Mouse (Mus musculus) thymus, adult 2 months (tissue): ENCODE measurements around the gene Gm7849.
"Not testable (repeated sequence)": the region's sequence is repeated elsewhere in the genome, so short reads cannot be mapped to it uniquely, and the experiment has no call there.

Experiments used
- CTCF ChIP-seq: fragments of 200-500 bp; IDR thresholded peaks from 2 replicates; pipeline ENCODE4 v1.5.1; 2012; ENCODE audit warnings: mild to moderate bottlenecking, control low read depth, low read length, moderate library complexity, borderline replicate concordance; ENCODE audit not compliant: control insufficient read depth, poor library complexity, insufficient read depth; ENCODE audit errors: extremely low read depth
- POLR2A ChIP-seq: fragments of 200-500 bp; IDR thresholded peaks from 2 replicates; pipeline ENCODE4 v1.6.1; 2012; ENCODE audit warnings: mild to moderate bottlenecking, low read length, control low read depth, moderate library complexity; ENCODE audit not compliant: control insufficient read depth, poor library complexity, insufficient read depth; ENCODE audit errors: extremely low read depth

DNA sequence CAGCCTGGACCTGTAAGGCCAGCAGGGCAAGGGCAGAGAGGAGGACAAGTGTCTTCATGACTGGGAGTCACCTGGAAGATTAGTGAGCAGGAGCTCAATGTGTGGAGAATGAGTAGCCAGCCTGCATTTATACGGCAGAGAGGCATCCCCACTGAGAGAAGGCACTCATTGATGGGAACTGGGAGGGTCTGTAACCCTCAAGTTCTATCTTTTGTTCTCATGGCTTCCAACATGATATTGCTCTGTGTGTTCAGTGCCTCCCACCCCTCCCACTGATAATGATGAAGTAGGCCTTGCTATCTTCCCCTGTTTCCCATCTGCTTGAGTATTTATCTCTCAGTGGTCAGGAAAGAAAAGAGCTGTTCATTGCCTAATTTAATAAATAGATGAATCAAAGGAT lies at the start of gene Gm7849:
- TF ChIP-seq CTCF, POLR2A: not testable (repeated sequence)
